Mouse (Mus musculus) liver, embryonic 12.5 days (tissue): ENCODE measurements around the gene Polg2. TPM values are rescaled to one million over a fixed set of nuclear protein-coding genes. Genes with fewer than 3 reads are reported as not detected.
"Not testable (repeated sequence)": the region's sequence is repeated elsewhere in the genome, so short reads cannot be mapped to it uniquely, and the experiment has no call there.

Source experiments
- ATAC-seq: fragments of 200-750 bp; cut with Nextera tagmentation; 2 replicates; pipeline ENCODE4 v1.8.0; 2017; ENCODE audit warnings: moderate number of reproducible peaks, mild to moderate bottlenecking, moderate library complexity
- H3K27ac ChIP-seq: fragments of 300-500 bp; sonication (generic); 2 replicates; pipeline ENCODE4 v1.5.1; 2016; ENCODE audit warnings: mild to moderate bottlenecking
- H3K27me3 ChIP-seq: fragments of 300-500 bp; sonication (generic); replicated peaks from 2 replicates; pipeline ENCODE4 v1.6.1; 2016; ENCODE audit warnings: mild to moderate bottlenecking, moderate library complexity
- H3K36me3 ChIP-seq: fragments of 300-500 bp; sonication (generic); 2 replicates; pipeline ENCODE4 v1.6.1; 2016; ENCODE audit warnings: mild to moderate bottlenecking, moderate library complexity
- H3K4me1 ChIP-seq: fragments of 300-500 bp; sonication (generic); 2 replicates; pipeline ENCODE4 v1.6.1; 2016
- H3K4me2 ChIP-seq: fragments of 300-500 bp; sonication (generic); 2 replicates; pipeline ENCODE4 v1.6.1; 2016; ENCODE audit warnings: mild to moderate bottlenecking, moderate library complexity
- H3K4me3 ChIP-seq: fragments of 300-500 bp; sonication (generic); 2 replicates; pipeline ENCODE4 v1.5.1; 2016; ENCODE audit warnings: mild to moderate bottlenecking, moderate library complexity
- H3K9ac ChIP-seq: fragments of 300-500 bp; sonication (generic); 2 replicates; pipeline ENCODE4 v1.6.1; 2016; ENCODE audit warnings: mild to moderate bottlenecking, moderate library complexity
- H3K9me3 ChIP-seq: fragments of 300-500 bp; sonication (generic); replicated peaks from 2 replicates; pipeline ENCODE4 v1.6.1; 2016; ENCODE audit warnings: mild to moderate bottlenecking, moderate library complexity
- WGBS: fragments of 180-500 bp; shearing (Covaris S2); methylation state at CpG from one replicate; pipeline ENCODE4 v1.1.7; 2016; ENCODE audit not compliant: insufficient replicate concordance; 5-methylcytosine and 5-hydroxymethylcytosine counted together
- polyA plus RNA-seq: library from polyadenylated mRNA; unstranded; fragments of >200 nt; fragmentation: Nextera tagmentation; extraction: Ambion mirVana; gene quantifications from 2 replicates; pipeline ENCODE4 v1.2.1, GENCODE M21; 2016

Gene Polg2
- polyA plus RNA-seq, 1 experiment from 2014 or later, result 7.3 TPM

DNA sequence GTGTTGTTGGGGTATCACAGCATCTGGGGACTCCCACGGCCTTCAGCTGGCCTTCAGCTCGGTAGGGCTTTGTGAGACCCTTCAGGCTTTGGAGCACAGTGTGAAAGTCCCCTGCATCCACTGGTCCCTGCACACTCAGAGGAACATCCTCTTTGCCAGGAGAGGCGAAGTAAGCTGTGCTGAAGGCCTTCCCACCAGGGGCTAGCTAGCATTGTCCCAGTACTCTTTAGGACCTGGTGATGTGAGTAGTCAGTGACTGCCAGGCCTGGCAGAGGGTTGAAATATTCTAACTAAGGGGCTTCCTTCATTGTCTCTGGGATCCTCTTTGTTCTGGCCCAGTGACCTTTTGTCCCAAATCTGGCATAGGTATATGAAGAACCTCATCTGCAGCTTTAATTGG is 42.7 kb downstream of the Polg2 start:
- no peaks in the 10 kb centered on the region for H3K36me3 ChIP-seq
- no peak overlapping the region for H3K4me3 ChIP-seq
- WGBS, result 68% methylated on average over 3 of the region's 3 CpGs
- H3K4me2 ChIP-seq, result no peak overlapping the region
- no peaks in the 10 kb centered on the region for H3K4me1 ChIP-seq
- H3K9me3 ChIP-seq, result no peaks in the 10 kb centered on the region
- no peak overlapping the region for H3K9ac ChIP-seq
- no peak overlapping the region for H3K27ac ChIP-seq
- no peaks in the 10 kb centered on the region for H3K27me3 ChIP-seq
- no peak for ATAC-seq

DNA sequence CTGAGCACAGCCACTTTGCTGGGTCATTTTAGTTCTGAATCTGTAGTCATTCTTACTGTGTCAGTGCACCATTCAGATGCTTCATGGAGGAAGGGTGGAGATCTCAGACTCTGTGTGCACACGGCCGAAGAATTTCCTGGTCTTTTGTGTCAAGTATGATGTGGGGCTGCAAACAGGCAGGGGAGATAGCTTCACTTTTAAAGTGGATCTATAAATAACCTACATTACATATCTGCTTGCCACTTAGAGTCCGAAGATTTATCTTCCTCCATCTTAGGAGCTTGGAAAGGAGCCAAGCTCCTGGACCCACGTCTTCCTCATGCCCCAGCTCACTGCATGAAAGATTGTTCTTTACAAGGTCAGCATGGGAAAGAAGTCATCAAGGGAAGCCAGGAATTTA is 48.6 kb downstream of the Polg2 start:
- H3K9me3 ChIP-seq, result no peaks in the 10 kb centered on the region
- H3K4me1 ChIP-seq, result peaks cover 17% of the 10 kb centered on the region
- H3K4me3 ChIP-seq, result no peak overlapping the region
- ATAC-seq, result no peak
- H3K36me3 ChIP-seq, result no peaks in the 10 kb centered on the region
- H3K27me3 ChIP-seq, result no peaks in the 10 kb centered on the region
- no peak overlapping the region for H3K4me2 ChIP-seq
- H3K9ac ChIP-seq, result no peak overlapping the region
- WGBS, result 54% methylated on average over 4 of the region's 4 CpGs
- H3K27ac ChIP-seq, result no peak overlapping the region

DNA sequence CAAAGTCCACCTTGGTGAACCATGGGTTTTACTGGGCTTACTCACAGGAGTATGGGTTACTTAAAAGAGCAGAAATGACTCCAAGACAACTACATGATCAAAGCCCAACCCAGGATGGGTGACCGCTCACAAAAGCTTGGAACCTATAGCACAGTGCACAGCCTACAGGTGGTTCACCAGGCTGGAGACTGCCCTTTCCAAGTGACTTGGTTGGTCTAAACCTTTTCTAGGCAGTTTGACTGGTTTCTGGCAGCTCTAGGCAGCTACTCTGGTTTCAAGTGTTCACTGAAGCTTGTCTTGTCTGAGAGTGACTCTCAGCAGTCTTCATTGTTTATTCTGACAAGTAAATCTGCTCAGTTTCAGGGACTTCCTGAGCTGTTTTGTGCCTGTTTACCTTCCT is 49.7 kb downstream of the Polg2 start:
- Histone ChIP-seq H3K4me3 (no peak overlapping the region), H3K27ac (no peak overlapping the region), H3K27me3 (no peaks in the 10 kb centered on the region), H3K4me2 (no peak overlapping the region), H3K9me3 (no peaks in the 10 kb centered on the region), H3K4me1 (peaks cover 18% of the 10 kb centered on the region), H3K36me3 (no peaks in the 10 kb centered on the region), H3K9ac (no peak overlapping the region)
- ATAC-seq, result no peak
- WGBS, result 91% methylated on average over 1 of the region's 1 CpGs

DNA sequence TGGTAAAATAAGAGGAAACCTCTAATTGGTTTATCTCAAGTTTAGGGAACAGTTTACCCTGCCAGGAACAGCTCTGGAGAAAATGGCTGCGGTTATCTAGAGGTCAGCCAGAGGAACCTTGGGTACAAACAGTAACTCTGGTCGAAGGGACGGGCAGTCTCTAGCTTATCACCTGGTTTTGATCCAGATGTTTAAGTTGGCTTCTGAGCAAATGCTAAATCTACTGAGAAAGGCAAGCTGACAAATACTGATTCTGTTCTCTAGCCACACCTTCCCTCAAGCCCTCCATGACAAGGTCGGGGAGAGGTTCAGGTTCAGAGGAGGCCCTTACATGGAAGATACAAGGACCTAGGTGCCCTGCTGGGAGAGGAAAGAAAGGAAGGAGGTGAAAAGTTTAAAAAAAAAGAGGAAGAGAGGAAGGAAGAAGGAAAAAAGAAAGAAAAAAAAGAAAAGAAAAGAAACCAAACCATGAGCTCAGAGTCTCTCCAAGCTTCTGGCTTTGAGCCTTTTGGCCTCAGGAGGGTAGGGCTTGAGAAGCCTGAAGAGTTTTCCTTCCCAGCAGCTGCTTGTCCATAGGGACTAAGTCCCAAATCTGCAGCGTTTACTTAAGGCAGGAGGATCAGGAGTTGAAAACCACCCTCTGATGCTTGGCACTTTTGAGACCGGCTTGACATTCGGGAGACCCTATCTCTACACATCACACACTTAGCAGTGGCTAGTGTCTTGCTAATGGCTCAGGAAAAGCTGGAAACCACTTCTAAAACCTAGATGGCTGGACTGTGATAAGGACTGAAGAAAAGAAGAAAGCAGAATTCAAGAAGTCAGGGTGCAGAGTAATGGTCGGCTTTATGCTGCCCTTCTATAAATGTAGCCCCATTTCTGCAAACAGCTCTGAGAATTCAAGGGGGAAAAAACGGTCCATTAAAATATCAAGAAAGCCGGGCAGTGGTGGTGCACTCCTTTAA is 50.7 kb downstream of the Polg2 start:
- 32% methylated on average over 10 of the region's 10 CpGs for WGBS
- H3K27me3 ChIP-seq, result no peaks in the 10 kb centered on the region
- peak overlapping the region; percentile 11; the same call in 1 of the 2 replicates for H3K4me2 ChIP-seq
- no peak overlapping the region for H3K27ac ChIP-seq
- H3K36me3 ChIP-seq, result no peaks in the 10 kb centered on the region
- no peak overlapping the region for H3K4me3 ChIP-seq
- H3K4me1 ChIP-seq, result peaks cover 27% of the 10 kb centered on the region
- peak; percentile 54 for ATAC-seq
- no peaks in the 10 kb centered on the region for H3K9me3 ChIP-seq
- no peak overlapping the region for H3K9ac ChIP-seq

DNA sequence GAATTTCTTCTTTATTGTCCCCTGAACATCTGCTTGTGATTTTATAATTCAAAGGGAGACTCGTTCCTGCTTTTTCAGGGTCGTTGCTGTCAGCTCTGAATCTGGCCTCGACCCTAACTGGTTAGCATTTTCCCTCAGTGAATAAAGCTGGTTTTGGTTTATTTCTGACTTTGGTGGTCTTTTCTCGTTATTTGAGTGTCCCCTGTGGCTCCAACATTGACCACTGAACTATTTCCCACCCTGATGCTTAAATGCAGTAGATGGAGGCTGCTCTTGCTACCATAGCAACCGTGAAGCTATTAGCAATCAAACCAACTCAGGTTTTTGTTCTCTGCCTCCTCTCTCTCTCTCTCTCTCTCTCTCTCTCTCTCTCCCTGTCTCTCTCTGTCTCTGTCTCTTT is 51.4 kb downstream of the Polg2 start:
- no peak overlapping the region for H3K27ac ChIP-seq
- ATAC-seq, result no peak
- H3K36me3 ChIP-seq, result no peaks in the 10 kb centered on the region
- no peak overlapping the region for H3K4me2 ChIP-seq
- no peaks in the 10 kb centered on the region for H3K27me3 ChIP-seq
- no peaks in the 10 kb centered on the region for H3K9me3 ChIP-seq
- H3K4me1 ChIP-seq, result peaks cover 34% of the 10 kb centered on the region
- H3K9ac ChIP-seq, result no peak overlapping the region
- H3K4me3 ChIP-seq, result no peak overlapping the region
- 70% methylated on average over 5 of the region's 5 CpGs for WGBS

DNA sequence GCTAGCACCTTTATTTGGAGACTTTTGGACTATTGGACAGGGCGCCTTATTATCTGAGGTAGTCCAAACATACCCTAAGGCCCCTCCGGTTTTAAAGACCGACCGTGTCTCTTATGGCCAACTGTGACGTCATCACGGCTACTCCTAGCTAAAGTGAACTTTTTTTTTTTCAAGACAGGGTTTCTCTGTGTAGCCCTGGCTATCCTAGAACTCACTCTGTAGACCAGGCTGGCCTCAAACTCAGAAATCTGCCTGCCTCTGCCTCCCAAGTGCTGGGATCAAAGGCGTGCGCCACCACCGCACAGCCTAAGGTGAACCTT is 54.5 kb downstream of the Polg2 start:
- H3K4me1 ChIP-seq, result peaks cover 42% of the 10 kb centered on the region
- not testable (repeated sequence) for H3K9me3 ChIP-seq, H3K27me3 ChIP-seq, ATAC-seq, H3K9ac ChIP-seq, H3K4me3 ChIP-seq, H3K36me3 ChIP-seq, H3K27ac ChIP-seq, H3K4me2 ChIP-seq
- 77% methylated on average over 9 of the region's 9 CpGs for WGBS

DNA sequence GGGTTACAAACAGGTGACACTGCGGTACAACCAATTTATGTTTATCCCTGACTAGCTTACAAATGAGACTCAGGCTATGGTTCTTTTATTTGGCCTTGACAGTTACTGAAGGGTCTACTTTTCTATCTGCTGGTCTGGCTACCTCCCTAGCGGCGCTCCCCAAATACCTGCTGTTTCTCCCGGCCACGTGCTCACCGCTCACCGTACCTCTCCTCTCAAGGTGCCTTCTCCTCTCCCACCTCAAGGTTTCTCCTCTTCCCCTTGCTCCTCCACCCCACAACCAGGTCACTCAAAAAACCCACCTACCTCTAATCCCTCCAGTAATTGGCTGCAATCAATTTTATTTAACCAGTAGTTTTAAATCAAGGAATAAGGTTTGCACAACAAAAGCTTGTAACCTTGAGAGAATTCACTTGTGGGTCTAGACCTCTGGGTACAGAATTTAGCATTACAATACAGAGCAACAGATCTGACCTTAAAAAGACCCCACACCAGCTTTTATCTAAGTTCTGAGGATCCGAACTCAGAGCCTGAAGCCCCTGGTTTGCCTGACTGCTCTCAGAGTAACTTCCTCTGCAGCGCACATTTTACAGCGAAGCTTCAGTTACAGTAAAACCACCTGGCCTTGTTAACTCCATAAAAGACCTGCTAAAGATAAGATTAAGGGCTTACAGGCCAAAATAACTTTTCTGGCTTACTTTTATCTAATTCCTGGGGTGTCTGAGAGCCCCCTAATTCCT is 55.0 kb downstream of the Polg2 start:
- H3K9me3 ChIP-seq, result no peaks in the 10 kb centered on the region
- no peaks in the 10 kb centered on the region for H3K36me3 ChIP-seq
- ATAC-seq, result no peak
- H3K4me1 ChIP-seq, result peaks cover 42% of the 10 kb centered on the region
- H3K4me3 ChIP-seq, result no peak overlapping the region
- H3K9ac ChIP-seq, result no peak overlapping the region
- H3K27ac ChIP-seq, result no peak overlapping the region
- 0 out of 2 replicates have a peak overlapping the region, but pooled peaks have one; percentile 48 for H3K4me2 ChIP-seq
- WGBS, result 80% methylated on average over 10 of the region's 10 CpGs
- no peaks in the 10 kb centered on the region for H3K27me3 ChIP-seq

DNA sequence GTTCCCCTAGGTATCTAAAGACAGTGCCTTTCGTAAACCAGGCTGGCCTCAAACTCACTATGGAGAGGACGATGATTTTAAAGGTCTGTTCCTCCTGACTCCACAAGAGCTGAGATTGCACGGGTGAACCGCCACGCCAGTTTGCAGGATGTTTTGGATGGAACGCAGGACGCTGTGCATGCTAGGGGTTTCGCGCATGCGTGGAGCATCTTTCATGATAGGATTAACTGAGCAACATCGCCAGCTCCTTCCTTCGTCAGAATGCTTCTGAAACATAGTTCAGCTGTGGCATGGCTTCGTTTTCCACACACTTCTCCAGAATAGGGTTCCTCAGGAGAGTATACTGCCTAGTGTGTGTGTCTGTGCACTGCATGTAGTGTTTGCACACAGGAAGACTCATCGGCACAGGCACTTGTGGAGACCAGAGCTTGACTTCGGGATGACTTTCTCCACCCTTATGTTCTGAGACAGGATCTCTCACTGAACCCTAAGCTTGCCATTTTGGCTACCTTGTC is 55.7 kb downstream of the Polg2 start:
- no peaks in the 10 kb centered on the region for H3K27me3 ChIP-seq
- peak overlapping the region; percentile 48 for H3K4me2 ChIP-seq
- H3K27ac ChIP-seq, result 0 out of 2 replicates have a peak overlapping the region, but pooled peaks have one; percentile 61
- peaks cover 38% of the 10 kb centered on the region for H3K4me1 ChIP-seq
- WGBS, result 68% methylated on average over 15 of the region's 15 CpGs
- no peaks in the 10 kb centered on the region for H3K9me3 ChIP-seq
- no peak; the same call in 1 of the 2 replicates for ATAC-seq
- no peak overlapping the region for H3K9ac ChIP-seq
- H3K4me3 ChIP-seq, result peak overlapping the region; percentile 11; the same call in 1 of the 2 replicates
- H3K36me3 ChIP-seq, result no peaks in the 10 kb centered on the region

DNA sequence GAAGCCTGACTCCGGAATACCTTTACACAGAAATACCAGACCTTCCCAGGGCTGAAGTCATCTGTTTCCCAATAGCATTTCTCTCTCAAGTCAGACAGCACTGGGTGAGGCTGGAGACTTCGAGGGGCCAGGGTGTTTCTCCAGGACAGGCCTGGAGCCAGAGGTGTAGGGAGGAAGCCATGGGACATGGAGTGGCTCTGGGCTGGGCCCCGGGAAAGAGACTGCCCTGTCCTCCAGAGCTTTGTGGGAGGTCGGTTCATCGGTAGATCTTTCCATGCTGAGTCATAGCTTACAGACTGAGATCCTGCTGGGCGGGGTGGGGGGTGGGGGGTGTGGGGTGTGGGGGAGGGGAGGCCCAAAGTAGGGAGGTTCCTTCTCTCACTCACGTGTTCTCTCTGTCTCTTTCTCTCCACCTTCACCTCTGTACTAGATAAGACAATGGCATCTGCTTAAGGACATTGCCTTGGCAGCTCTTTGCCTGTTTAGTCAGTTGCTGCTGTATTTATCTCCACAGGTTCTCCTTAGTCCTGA is 56.4 kb downstream of the Polg2 start:
- Histone ChIP-seq H3K4me3 (no peak overlapping the region), H3K27ac (peak overlapping the region; percentile 62), H3K4me1 (peaks cover 30% of the 10 kb centered on the region), H3K27me3 (no peaks in the 10 kb centered on the region), H3K9me3 (no peaks in the 10 kb centered on the region), H3K4me2 (peak overlapping the region; percentile 48), H3K36me3 (no peaks in the 10 kb centered on the region), H3K9ac (peak overlapping the region; percentile 53; the same call in 1 of the 2 replicates)
- WGBS, result 11% methylated on average over 7 of the region's 7 CpGs
- ATAC-seq, result peak; percentile 83

DNA sequence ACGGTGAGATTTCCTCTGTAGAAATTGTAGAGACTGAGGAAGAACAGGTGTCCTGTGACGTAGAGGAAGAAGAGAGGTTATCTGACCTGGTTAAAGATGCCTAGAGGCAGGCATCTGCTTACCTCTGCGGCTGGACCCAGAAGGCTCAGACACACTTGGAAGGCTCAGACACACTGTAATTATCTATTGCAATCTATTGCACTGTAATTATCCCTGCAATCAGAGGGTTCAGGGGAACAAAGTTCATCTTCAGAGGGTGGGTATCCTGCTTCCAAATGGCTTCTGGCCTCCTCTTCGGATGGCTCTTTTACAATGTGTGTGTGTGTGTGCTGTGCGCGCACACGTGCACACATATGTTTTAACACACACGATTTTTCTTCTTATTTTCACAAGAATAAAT is 59.0 kb downstream of the Polg2 start:
- no peak for ATAC-seq
- Histone ChIP-seq H3K36me3 (no peaks in the 10 kb centered on the region), H3K27me3 (no peaks in the 10 kb centered on the region; the same call in 1 of the 2 replicates), H3K9me3 (no peaks in the 10 kb centered on the region), H3K4me3 (no peak overlapping the region), H3K4me1 (peaks cover 45% of the 10 kb centered on the region), H3K4me2 (no peak overlapping the region), H3K27ac (no peak overlapping the region), H3K9ac (no peak overlapping the region)
- 81% methylated on average over 8 of the region's 8 CpGs for WGBS
